Mouse (Mus musculus) CD4-positive, CD25-positive, alpha-beta regulatory T cell, adult 4 months (primary cell): ENCODE measurements around the gene Aloxe3. TPM values are rescaled to one million over a fixed set of nuclear protein-coding genes. Genes with fewer than 3 reads are reported as not detected.

Experiments
- ATAC-seq: one replicate; pipeline ENCODE4 v1.8.0; 2017
- polyA plus RNA-seq, 2 experiments: library from polyadenylated mRNA; unstranded; fragments of 100-300 nt; shearing (Covaris generic); gene quantifications; one replicate each; pipeline ENCODE4 v1.2.1; 2017

Gene Aloxe3
- polyA plus RNA-seq, 2 experiments from 2014 or later: 0.35 TPM; not detected in 1

GRCm38 (mm10) chr11:69180120-69180519 lies 54.4 kb downstream of the Aloxe3 start:
- ATAC-seq: no peak

DNA sequence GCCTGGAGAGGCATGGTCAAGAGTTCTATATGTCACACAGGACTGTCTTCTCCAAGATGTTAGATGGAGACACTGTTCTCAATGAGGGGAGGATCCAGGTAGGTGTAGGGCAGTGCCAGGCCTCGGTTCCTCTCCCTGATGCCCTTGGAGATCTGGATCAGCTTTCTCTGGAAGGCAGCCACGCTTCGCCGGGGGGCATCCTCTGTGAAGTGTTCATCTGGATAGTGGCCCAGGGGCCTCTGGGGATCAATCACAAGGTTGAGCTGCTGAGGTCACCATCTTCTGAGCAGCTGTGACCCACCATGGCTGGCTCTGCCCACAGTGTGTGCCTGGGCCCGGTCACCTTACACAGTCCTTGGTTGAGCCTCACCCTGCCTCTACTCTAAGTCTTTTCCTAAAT lies 59.3 kb downstream of the Aloxe3 start:
- ATAC-seq: no peak

DNA sequence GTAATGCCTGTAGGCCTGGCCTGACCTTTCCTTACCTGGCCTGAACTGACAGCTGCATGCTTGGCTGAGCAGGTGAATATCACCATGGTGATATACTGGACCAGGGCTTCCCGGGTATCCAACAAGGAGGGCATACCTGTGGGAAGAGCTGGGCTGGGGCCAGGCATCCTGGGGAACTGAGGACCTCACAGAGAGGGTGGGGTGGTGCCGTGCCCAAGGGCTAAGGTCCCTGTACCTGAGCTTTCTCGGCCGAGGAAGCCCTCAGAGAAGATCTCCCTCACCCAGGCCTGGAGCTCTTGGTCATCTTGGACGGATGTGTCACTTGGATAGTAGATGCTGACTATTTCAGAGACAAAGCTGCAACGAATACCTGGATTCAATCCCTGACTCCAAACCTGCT lies 60.2 kb downstream of the Aloxe3 start:
- ATAC-seq: no peak

DNA sequence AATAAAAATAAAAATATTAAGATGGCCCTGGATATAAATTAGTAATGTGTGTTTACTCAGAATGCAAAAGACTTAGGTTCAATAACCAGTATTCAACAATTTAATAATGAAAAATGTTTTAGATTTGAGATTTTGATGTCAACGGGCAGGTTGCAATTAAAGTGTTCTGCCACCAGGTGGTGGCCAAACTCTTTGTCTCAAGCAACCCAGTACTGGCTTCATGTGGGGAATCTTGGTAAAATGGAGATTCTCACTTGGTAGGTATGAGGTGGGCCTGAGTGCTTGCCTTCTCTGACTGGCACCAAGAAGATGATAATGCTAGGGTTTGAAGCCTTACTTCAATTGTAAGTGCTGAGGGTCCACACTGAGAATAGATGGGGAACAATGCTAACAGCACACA lies 67.1 kb downstream of the Aloxe3 start:
- no peak for ATAC-seq

DNA sequence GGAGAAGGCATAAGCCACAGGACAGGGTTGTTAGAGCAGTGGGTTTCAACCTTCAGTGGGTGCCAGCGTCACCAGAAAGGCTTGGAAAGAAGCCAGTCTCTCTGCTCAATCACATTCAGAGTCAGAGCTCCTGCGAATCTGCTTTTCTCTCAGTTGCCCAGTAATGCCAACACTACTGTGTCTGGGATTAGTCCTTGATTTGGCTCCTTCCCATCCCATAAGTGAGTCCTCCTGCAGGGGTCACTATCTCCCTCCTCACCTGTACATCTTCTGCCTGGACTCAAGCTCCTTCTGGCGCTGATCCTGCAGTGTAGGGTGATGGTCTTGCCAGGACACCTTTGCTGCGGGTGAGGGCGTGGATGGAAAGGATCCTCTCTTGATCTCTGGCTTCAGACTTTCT lies 71.1 kb downstream of the Aloxe3 start:
- ATAC-seq: no peak

GRCm38 (mm10) chr11:69197194-69197593 lies 71.5 kb downstream of the Aloxe3 start:
- ATAC-seq: peak; percentile 92

GRCm38 (mm10) chr11:69197743-69198142 lies 72.0 kb downstream of the Aloxe3 start, which contains the start of gene Alox8:
Alox8 (minus strand) TSS chr11:69197843.
- ATAC-seq: no peak

Other genes with a start within 250 kb of the Aloxe3 start
- gene Rnf222, start 237.3 kb upstream of the Aloxe3 start, polyA plus RNA-seq: not detected
- gene Rpl26, start 224.3 kb upstream of the Aloxe3 start, polyA plus RNA-seq: 1,000 to 10,000 TPM; 1,826 to 2,291 TPM
- not detected for gene Odf4, start 198.8 kb upstream of the Aloxe3 start, polyA plus RNA-seq
- under 1 TPM; 0.16 to 0.19 TPM for gene Arhgef15, start 168.4 kb upstream of the Aloxe3 start, polyA plus RNA-seq
- 10 to 100 TPM in 1 of 2 experiments, 1 to 10 TPM in 1; 5.0 to 10.7 TPM for gene Slc25a35, start 157.8 kb upstream of the Aloxe3 start, polyA plus RNA-seq
- 10 to 100 TPM; 36.9 to 71.7 TPM for gene Rangrf, start 150.7 kb upstream of the Aloxe3 start, polyA plus RNA-seq
- gene Pfas, start 117.4 kb upstream of the Aloxe3 start, polyA plus RNA-seq: 10 to 100 TPM; 20.2 to 33.9 TPM
- gene Ctc1, start 110.0 kb upstream of the Aloxe3 start, polyA plus RNA-seq: 10 to 100 TPM; 12.5 to 13.5 TPM
- 10 to 100 TPM in 1 of 2 experiments, 1 to 10 TPM in 1; 9.0 to 17.8 TPM for gene Aurkb, start 80.2 kb upstream of the Aloxe3 start, polyA plus RNA-seq
- gene Borcs6, start 66.2 kb upstream of the Aloxe3 start, polyA plus RNA-seq: 1 to 10 TPM; 1.0 to 1.4 TPM
- gene Tmem107, start 55.1 kb upstream of the Aloxe3 start, polyA plus RNA-seq: 1 to 10 TPM; 2.4 to 4.2 TPM
- gene Vamp2, start 37.4 kb upstream of the Aloxe3 start, polyA plus RNA-seq: 10 to 100 TPM; 26.0 to 35.9 TPM
- gene Per1, start 30.7 kb upstream of the Aloxe3 start, polyA plus RNA-seq: 1 to 10 TPM; 4.5 to 6.6 TPM
- gene Hes7, start 5.5 kb upstream of the Aloxe3 start, polyA plus RNA-seq: not detected
- gene 9130213A22Rik, start 3.3 kb upstream of the Aloxe3 start, polyA plus RNA-seq: not detected
- gene Alox12b, start 31.1 kb downstream of the Aloxe3 start, polyA plus RNA-seq: not detected
- 10 to 100 TPM; 10.6 to 15.5 TPM for gene Alox8, start 71.9 kb downstream of the Aloxe3 start, polyA plus RNA-seq
- under 1 TPM in 1 of 2 experiments, not detected in 1; 0.53 TPM for gene Gucy2e, start 111.1 kb downstream of the Aloxe3 start, polyA plus RNA-seq
- gene Cntrob, start 197.9 kb downstream of the Aloxe3 start, polyA plus RNA-seq: 1 to 10 TPM; 8.2 to 8.5 TPM
- 10 to 100 TPM; 92.9 to 99.3 TPM for gene Trappc1, start 198.1 kb downstream of the Aloxe3 start, polyA plus RNA-seq
- gene Kcnab3, start 200.4 kb downstream of the Aloxe3 start, polyA plus RNA-seq: 1 to 10 TPM in 1 of 2 experiments, under 1 TPM in 1; 0.62 to 1.2 TPM
- 1 to 10 TPM; 3.3 to 4.0 TPM for gene Rnf227, start 214.6 kb downstream of the Aloxe3 start, polyA plus RNA-seq
- 10 to 100 TPM; 71.8 to 80.8 TPM for gene Chd3, start 243.5 kb downstream of the Aloxe3 start, polyA plus RNA-seq